ENCODE assay signal across 13 mouse cellular contexts in the genomic region with DNA sequence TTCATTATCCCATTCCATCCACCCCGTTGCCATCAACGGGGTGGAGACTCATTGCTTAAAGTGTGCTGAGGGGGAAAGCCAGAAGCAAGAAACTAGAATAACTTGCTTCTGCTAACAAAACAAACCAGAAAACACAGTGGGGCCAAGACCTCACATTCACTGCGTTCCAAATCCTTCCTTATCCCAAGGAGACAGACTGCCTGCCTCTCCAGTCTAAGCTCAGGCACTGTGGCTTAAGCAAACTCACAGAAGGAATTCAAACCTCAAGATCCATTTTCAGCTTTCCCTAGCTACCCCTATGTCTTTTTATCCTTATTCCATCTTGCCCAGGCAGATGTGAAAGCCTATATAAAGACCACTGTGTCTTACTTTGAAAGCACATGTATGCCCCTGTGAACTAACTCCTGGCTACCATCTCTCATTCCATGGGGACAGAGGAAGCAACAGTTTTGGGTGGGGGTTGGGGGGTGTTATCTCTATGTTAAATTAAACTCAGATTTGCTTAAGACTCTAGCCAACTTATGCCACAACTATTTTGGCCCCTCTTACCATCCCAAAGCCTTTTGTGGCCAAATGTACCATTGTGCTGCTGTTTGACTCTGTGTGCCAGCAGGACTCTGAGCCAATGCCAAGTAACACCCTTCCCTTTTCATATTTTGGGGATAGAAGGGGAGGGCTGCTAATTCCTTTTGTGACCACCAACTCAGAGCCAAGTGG.
"Had no signal": no experiment of that assay in that cellular context is flagged by ENCODE, and none has a peak within 500 bp of the region (broad histone marks: within the 10 kb centered on the region; RNA-seq: fewer than 3 reads in every experiment).

No protein-coding gene starts in this region.

- H3K27ac ChIP-seq: layer of hippocampus, adult 2 months; limb, embryonic 15.5 days; liver, embryonic 12.5 days; lung, embryonic 15.5 days; midbrain, embryonic 10.5 days; neural tube, embryonic 12.5 days had no signal

- ATAC-seq: intestine, postnatal 0 days; liver, embryonic 12.5 days had no signal

- H3K4me2 ChIP-seq: limb, embryonic 15.5 days; liver, embryonic 12.5 days; lung, embryonic 15.5 days; neural tube, embryonic 12.5 days had no signal

- H3K4me3 ChIP-seq: layer of hippocampus, adult 2 months; limb, embryonic 15.5 days; liver, embryonic 12.5 days; lung, embryonic 15.5 days; midbrain, embryonic 10.5 days; neural tube, embryonic 12.5 days had no signal

- DNase-seq: kidney, adult 8-10 months; kidney, postnatal 4 days; left cerebral cortex, postnatal 4 days; lung, postnatal 4 days; midbrain, embryonic 14.5 days; thymus, postnatal 36 days had no signal

- H3K27me3 ChIP-seq: limb, embryonic 15.5 days; liver, embryonic 12.5 days; lung, embryonic 15.5 days; neural tube, embryonic 12.5 days had no signal

- H3K36me3 ChIP-seq: limb, embryonic 15.5 days; liver, embryonic 12.5 days; lung, embryonic 15.5 days; midbrain, embryonic 10.5 days; neural tube, embryonic 12.5 days had no signal

- H3K9me3 ChIP-seq: limb, embryonic 15.5 days; liver, embryonic 12.5 days; lung, embryonic 15.5 days; midbrain, embryonic 10.5 days; neural tube, embryonic 12.5 days had no signal

- H3K9ac ChIP-seq: limb, embryonic 15.5 days; liver, embryonic 12.5 days; lung, embryonic 15.5 days; neural tube, embryonic 12.5 days had no signal
